Mouse (Mus musculus) frontal cortex, adult (tissue): ENCODE measurements around the gene Pnma1.

ENCODE experiments used
- ATAC-seq: cut with Nextera tagmentation; 2 replicates; pipeline ENCODE4 v1.9.2; 2017; ENCODE audit warnings: mild to moderate bottlenecking, moderate library complexity, mixed read lengths; ENCODE audit not compliant: low TSS enrichment

The Pnma1 gene

GRCm38 (mm10) chr12:84178652-84179445, 30.6 kb upstream of the Pnma1 start:
- ATAC-seq: no peak

DNA sequence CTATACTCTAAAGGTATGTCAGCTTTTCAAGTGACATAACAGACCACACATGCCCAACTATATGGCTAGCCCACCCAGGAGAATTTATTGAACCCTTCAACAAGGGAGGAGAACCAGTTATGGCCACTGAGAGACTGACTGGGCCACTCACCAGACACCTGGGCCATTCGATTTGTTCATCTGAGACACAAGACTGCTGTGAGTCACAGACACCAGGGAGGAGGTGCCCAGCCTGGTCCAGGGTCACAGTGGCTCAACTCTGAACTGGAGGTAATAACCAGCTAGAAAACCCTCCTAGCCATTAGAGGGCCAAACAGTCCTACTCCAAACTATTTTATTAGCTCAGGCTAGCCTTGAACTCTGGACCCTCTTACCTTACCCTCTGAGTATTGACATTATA, 29.8 kb upstream of the Pnma1 start:
- no peak for ATAC-seq

GRCm38 (mm10) chr12:84176886-84177765, 28.8 kb upstream of the Pnma1 start:
- ATAC-seq: no peak

- ATAC-seq: peak; percentile 48
Observed at GRCm38 (mm10) chr12:84176126-84176769, 28.0 kb upstream of the Pnma1 start.

DNA sequence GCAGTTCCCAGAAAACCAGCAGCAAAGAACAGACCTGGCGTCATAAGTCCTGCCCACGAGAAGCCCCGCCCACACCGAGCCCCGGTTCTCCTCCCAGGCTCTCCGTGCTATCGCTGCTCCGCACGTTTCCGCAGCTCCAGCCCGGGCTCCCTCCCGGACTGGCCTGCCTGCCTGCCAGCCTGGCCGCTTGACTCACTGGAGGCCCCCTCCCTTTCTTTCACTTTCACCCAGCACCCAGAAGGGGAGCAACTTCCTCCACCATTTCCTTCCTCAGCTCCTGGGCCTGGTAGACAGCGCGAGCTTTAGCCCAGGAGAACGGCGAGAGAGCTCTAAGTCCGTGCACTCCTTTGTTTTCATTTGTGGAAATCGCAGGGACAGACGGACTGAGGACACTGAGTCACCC, 27.4 kb upstream of the Pnma1 start:
- ATAC-seq: peak; percentile 79

DNA sequence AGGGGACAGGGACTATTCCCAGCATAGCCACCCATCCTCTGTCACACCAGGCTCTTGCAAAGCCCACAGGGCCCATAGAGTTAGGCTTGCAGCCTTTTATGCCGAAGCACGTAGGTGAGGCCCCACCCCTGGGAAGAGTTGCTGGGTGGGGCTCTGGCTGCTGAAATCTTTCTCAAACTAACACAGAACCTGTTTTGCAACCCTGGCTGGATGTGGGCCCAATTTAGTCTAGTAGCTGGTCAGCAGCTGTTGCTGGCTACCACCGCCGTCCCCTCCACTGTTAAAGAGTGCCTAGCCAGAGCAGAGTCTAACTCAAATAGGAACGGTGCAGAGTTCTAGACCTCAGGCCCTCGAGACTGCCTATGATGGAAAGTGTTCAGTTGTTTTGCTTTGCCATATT, 26.6 kb upstream of the Pnma1 start:
- ATAC-seq: no peak

GRCm38 (mm10) chr12:84174190-84174811, 26.0 kb upstream of the Pnma1 start:
- no peak for ATAC-seq

- ATAC-seq: no peak
Observed at GRCm38 (mm10) chr12:84173309-84173915, 25.1 kb upstream of the Pnma1 start.

- ATAC-seq: 0 out of 2 replicates have a peak, but pooled peaks have one; percentile 9
Observed at GRCm38 (mm10) chr12:84172862-84173261, 24.6 kb upstream of the Pnma1 start.

DNA sequence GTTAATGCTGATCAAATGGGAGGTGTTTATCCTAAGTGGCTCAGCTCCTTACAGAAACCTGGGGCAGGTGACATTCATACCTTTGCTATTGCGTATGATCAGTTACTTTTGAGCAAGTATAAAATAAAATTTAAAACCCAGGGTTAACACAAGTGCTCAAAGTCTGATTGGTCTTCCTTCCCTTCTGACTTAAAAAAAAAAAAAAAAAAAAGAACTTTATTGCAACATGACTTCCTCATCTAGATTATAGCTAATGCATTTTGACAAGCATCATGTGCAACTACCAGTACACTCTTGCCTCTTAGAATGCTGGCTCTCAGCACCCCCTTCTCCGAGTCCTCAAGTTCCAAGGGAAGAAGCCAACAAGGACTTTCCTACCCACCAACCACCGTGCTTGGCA, 23.9 kb upstream of the Pnma1 start:
- ATAC-seq: no peak

- no peak for ATAC-seq
Observed at GRCm38 (mm10) chr12:84170610-84171009, 22.3 kb upstream of the Pnma1 start.

DNA sequence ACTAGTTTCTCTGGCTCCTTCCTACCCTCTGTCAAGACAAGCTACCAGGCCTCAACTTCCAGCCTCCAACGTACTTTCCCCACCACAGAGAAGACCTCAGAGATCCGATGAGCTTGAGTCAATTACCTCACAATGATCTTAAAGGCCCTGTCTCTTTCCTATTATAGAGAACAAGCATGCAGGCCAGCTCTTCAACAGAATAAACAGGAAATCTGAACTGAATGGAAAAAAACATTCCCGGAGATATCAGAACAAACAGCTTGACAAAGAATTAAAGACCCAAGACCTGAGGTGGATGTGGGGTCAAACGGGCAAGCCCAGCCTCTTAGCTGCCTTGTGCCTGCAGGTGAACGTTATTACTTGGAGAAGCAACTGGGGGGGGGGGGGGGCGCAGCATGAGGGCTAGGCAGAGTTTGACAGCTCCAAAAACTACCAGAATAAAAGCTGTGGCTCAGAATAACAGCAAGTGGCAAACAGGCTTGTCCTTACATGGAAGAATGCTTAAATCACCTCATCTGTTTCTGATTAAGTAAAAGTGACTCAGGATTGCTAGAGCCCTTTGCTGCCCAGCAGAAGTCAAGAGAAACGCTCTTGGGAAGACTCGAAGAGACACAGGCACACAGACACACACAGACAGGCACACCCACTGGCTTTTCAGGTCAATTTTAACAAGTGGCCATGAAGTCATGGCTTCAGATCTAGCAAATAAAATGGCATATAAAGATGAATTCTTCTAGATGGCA, 17.5 kb upstream of the Pnma1 start:
- ATAC-seq: no peak

DNA sequence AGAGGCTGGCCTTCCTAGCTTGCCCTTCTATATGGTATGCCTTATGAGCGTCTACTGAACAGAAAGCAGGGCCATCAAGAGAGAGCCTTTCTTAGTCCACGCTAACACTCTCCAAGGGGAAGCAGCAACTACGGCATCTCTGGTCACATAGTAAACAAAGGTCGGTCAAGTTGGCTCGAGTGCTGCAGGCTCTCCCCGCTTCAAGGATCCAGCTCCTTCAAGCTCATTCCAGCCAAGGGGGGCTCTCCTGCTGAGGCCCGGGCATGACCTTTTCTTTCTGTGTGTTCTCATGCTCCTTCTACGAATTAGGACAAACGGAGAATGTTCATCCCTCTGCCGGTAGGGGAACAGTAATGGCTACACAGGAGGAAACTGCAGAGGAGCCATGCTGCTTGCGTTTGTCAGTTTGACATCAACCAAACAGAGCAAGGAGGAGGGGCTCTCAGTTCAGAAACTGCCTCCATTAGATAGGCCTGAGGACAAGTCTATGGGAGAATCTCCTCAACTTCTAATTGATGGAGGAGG, 15.4 kb upstream of the Pnma1 start:
- no peak for ATAC-seq

DNA sequence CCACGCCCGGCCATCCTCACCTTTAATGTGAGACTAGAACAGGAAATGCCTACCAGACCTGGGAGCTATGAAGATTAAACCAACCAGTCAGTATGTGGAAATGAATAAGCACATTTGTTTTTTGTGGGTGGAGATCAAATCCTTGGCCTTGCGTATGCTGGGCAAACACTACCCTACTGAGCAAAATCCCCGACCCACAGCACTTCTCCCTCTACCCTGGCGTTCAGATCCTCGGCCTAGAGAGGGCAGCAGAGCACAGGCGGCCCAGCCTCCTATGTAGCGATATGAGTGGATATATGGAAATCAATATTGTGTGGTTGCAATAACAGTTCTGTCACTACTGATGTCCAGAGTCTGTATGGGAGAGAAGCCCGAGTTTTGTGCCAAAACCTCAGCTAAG, 14.8 kb upstream of the Pnma1 start:
- ATAC-seq: 0 out of 2 replicates have a peak, but pooled peaks have one; percentile 45

DNA sequence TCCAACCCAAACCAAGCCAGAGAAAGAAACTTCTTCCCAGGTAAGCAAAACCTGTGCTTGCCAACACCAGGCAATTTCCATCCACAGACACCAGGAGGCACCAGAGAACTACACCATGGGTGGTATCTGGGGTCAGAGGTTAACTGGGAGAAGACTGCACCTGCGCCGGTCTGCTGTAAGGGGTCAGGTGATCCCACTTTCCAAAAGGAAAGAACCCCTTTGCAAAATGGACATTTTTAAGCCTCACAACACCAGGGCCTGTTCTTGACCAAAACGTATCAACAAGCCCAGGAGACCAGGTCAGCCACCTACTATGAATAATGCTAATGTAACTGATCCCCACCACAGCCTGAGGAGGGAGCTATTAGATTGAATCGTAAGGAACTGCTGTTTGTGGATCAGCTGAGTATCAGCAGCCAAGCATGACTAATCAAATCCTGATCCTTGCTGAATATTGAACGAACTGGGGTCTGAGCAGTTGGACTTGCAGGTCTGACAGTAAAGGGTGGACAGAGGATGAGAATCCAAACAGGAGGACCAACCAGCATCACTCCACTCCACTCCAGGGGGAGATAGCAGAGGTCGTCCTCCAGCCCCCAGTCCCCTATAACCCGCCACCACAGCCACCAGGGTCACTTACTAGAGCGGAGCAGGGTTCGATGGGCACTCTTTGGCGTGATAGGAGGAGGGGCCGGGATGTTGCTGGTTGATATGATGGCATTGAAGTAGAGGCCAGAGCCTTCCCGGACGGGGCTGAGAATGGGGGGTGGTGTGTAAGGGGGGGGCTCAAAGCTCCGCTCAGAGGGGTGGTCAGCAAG, 13.5 kb upstream of the Pnma1 start:
- no peak for ATAC-seq

GRCm38 (mm10) chr12:84161116-84161515, 12.8 kb upstream of the Pnma1 start:
- no peak for ATAC-seq

DNA sequence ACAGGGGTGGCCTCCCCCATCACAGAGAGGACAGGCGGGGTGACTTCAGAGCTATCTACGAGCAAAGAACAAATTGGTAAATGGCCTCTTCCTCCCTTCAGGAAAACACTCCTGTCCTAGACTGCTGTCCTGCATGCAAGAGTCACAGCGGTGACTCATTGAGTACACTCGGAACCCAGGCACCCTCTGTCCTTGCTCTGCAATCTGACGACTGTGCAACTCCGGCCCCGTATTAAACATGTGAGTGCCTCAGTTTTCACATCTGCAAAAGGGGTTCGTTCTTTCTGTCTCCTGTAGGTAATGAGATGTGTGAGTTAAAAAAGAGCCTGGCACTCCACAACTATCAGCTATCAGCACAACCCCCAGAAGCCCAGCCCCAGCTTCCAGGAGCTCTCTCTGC, 12.2 kb upstream of the Pnma1 start:
- ATAC-seq: no peak

DNA sequence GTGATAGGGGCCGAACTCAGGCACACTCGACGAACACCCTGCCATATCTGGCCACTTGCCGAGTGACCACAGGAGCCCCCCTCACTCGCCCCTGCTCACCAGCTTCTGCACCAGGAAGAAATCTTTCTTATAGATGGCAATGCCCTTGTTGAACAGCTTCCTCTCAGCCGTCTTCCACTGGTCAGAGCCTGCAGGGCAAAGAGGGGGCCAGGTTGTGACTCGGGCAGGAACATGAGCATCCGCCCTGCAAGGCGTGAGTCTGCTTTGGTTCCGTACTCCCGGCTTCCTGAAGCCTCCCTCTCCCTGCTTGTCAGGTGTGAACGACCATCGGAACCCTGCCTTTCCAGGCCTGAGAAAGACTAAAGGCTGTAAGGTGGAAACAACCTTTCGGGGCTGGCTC, 9.9 kb upstream of the Pnma1 start:
- ATAC-seq: no peak

- no peak for ATAC-seq
Observed at GRCm38 (mm10) chr12:84156210-84156609, 7.9 kb upstream of the Pnma1 start.

GRCm38 (mm10) chr12:84155523-84155871, 7.2 kb upstream of the Pnma1 start:
- no peak for ATAC-seq
